Mouse (Mus musculus): ENCODE measurements at regions not wholly inside any gene's neighbourhood (a gene's known extent, or its start where the extent isn't known, plus 50 kb on each side); places are given as distances from the start of the nearest gene placed in this dataset.

DNA sequence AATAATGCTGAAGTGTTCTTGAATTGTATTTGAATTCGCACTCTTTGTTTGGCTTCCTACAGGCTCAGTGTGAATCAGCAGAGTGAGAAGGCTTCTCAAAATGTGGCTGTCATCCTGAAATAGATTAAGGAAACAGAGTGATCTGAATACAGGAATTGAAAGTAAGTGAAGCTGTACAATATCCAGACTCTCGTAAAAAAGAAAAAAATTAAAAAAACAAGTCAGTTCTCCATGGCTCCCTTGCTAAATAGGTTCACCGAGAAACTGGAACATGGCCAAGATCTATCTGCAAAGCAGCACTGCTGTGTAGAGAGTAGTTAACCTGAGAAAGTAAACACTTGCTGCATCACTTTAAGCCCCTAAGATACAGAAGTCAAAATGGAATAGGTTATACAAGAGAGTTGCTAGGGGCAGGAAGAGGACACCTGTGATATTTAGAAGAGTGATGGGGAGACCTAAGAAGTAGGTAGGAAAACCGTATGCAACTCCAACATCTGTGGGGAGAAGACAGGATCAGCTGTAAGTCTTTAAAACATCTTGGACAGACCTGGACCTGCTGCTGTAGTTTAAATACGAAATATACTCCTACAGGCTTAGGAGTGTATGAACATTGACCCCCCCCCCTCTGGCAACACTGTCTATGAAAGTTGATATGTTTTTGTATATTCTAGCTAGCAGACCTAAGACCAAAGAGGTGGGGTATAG is 423.3 kb downstream of the Basp1 start:
- in situ Hi-C loops (cut with MboI, MseI) = no loop called here

DNA sequence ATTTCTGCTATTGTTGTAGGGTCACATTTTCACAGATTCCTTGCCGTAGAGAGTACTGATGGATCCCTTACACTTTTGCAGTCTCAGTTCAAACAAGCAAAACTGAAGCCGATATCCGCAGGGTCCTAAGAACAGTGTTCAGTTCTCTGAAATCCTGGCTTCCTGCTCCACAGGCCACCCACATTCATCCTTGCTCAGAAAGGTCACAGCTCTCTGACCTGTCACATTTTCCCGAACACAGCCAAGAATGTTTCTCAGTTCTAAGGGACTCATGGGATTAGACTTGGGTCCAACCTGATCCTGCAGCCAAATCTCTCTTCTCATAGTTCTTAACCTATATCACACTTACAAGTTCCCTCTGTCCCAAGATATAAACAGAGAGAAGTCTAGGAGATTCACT is 432.7 kb downstream of the Basp1 start:
- in situ Hi-C loops (cut with MboI, MseI) = no loop called here

DNA sequence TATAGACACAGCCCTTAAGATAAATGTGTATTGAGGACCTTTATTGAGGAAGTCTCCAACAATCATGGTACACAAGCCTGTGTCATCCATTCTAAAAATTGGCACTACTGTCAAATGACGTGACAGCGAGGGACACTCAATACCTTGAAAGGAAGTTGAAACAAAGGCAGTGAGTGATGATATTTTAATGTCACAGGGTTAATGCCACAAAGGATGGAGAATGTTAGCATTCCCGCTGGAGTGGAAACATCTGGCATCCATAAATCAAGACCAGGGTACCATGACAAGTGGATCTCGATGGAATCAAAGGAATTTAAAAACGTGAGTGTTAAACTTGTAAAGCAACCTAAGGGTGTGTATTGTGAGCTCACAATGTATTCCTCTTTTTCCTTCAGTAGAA is 441.5 kb downstream of the Basp1 start:
- in situ Hi-C loops (cut with MboI, MseI) = no loop called here

DNA sequence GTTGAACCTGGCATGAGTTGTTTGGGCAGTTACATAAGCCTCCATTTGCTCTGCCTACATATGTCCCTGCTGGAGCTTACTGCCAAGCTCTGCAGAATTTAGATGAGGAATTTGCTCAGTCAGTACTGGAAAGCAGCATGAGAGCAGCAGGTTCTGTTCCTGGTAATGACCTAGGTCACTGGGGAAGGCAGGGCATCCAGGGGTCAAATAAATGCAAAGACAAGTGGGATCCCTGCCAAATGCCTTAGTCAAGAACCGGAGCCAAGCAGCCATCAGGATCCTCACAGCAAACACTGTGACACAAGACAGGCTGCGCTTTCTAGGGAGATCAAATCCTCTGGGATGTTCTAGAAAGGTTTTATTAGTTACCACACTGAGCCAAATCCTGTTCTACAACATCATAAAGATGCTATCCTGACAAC is 444.2 kb downstream of the Basp1 start:
- in situ Hi-C loops (cut with MboI, MseI) = no loop called here

DNA sequence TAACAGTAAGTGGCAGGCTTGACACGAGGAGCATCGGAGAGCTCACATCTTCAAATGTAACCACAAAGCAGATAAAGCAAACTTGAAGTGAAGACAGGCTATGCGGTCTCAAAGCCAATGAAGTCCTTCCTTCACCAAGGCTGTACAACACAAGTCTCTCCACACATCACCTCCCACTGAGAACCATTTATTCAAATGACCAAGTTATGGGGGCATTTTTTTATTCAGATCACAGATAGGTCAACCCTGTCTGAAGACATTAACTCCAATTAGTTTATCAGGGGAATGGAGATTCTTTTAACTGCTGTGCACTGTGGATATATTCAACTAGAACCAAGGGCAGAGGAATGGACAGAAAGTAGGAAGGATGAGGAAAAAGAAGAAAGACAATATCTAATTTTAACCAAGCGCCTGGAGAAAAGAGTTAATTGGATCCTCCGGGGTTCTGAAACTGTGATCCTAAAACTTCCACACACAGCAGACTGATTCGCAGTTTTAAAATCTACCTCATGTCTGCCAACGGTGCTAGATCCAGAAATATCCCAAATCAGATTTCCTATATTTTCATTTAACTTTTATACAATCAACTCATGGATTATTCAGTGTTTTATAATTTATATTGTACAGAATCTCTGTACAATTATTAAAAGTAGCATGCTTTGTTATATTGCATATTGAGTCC is 444.8 kb downstream of the Basp1 start:
- in situ Hi-C loops (cut with MboI, MseI) = no loop called here

DNA sequence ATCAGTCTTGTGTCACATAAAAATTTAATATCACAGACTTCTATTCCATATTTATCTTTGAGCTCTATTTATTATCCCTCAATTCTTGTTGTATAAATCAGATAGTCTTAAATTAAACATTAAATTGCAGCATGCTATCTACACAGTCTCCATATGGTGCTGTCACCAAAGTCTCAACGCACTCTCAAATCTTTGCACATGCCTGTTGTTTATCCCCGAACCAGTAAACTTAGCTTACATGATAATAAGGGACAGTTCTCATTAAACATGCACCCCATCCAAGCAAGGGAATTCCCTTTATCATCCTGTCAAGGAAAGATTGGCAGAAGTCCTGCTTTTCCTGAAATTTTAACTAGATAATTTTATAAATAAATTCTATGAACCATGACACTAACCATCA is 483.8 kb downstream of the Basp1 start:
- in situ Hi-C loops (cut with MboI, MseI) = no loop called here

DNA sequence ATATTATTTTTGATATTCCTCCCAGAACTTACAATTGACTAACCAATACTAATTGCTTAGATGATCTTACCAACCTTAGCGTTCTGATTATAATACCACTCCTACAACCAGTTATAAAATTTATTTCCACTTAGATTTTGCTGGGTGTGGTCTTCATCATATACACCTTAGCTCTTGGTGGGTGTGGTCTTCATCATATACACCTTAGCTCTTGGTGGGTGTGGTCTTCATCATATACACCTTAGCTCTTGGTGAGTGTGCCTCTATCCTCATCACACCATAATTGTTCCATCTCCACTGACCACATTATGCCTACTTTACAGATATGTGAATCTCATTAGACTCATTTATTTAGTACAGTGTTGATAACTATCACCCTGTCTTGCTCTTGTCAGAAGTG is 501.7 kb downstream of the Basp1 start:
- in situ Hi-C loops (cut with MboI, MseI) = no loop called here

DNA sequence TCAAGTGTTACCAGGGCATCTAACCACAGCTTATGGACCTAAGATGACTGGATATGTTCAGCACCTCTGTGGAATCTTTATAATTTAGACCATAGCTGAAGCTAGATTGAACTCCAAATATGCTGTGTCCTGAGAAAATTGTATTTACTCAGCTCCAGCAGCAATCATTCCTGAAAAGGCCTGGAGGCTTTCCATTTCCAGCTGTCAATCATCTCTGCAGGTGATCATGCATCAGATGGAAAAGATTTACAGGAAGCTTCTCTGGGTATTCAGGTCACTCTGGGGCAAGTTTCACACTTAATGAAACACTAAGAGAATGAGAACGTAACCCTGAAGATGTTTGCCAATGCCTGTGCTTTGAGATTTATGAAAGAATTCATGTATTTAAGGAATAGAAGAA is 502.1 kb downstream of the Basp1 start:
- in situ Hi-C loops (cut with MboI, MseI) = no loop called here

DNA sequence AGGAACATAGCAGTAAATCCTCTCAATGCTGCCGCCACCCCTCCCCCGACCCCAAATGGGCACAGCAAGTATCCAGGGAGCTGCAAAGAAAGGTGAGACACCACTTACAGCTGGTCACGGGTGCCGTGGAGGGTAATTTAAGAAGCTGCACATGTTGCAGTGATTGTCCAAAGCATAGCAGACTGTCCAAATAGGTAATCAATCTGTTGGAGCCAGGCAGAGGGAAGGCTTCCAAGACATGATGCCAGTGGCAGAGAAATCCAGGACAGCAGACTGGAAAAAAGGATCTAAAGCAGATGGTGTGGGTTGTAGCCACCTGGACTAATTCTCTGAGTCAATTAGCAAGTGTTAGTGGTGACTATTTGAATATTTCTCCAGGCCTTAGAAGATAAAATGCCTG is 506.6 kb downstream of the Basp1 start:
- in situ Hi-C loops (cut with MboI, MseI) = no loop called here

DNA sequence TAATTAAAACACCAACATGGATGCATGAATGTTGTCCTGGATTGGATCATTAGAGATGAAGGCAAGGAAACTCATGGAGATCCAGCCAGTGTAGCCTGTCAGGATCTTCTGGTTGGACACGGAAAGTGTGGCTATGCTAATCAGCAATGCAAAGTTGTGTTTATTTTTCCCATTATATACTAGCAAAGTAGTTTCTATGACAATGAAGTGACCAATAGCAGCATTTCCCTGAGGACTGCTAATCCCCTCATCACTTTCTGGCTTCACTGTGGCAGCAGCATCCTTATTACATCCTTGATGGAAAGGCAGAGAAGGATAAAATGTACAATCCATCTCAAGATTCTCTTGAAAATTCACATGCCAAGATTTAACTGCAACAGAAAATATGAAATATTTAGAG is 534.7 kb downstream of the Basp1 start:
- in situ Hi-C loops (cut with MboI, MseI) = no loop called here

DNA sequence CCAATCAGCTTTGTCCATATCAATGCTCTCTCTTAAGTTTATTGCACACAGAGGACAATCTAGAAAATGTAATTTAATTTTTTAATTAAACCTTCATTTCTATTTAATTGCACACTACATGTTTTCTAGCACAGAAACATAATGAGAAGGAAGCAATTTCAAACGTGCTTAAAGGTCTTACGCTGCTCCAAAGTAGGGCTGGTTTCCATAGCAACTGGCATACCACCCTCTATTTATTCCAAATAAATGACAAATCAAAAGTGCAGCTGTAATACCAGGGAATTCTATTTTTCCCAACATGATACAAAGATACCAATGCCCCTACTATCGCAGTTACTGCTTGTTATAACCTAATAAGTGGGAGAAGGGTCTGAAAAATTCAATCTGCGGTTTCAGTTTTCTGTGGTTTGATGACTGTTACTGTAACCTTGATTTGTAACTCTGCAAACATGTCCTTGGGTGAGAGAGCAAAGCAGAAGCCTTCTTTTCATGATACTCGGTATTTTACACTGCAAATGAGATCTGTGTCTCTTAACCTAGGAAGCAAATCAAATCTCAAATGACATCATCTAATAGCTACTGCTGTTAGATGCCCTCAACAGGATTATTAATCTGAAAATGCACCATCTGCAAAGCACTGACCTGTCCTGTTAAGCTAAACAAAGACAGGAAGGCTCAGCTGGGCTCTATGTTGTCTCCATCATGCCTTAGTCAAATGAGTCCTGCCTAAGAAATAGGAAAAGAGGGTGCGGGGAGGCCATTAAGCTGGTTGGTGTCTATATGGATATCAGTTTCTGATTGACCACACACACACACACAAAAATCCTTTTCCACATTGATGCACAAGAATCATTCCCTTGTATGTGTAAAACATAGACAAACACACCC is 535.6 kb downstream of the Basp1 start:
- in situ Hi-C loops (cut with MboI, MseI) = no loop called here

DNA sequence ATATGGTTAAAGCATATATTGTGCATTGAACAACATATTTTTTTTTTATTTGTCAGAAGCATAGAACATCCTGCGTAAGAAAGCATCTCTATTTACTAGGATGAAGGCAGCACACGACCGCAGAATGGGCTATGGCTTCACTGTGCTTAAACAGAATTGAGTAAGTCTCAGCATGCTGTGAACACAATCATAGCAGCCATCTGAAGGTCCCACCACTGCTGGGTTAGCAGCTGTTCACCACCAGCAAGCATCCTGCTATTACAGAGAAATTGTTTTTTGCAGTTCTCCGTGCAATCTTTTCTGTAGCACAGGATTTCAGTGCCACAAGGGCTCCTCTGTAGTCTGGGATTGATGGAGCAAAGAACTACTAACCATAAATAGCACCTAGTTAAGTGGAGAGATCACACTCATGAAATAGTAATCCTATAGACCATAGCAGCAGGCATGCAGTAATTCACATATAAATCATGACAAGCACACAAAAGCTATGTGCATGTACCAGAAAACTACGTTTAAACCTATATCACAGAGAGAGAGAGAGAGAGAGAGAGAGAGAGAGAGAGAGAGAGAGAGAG is 537.3 kb downstream of the Basp1 start:
- in situ Hi-C loops (cut with MboI, MseI) = no loop called here

DNA sequence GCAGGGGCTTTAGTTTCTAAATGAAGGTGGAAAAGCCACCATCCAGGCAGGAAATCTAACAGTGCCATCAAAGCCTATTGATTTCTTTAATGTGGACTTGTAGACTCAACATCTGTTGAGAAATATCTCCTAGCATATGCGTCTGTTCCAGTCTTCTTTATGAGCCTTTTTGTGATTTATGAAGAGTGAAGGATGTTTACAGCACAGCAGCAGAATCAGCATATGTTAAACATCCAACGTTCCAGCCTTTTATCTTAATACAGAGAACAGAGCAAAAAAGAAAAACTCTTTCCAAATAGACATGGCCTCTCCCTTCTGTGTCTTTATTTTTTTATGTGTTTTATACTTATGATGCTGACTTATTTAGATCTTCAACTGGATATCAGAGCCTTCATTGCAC is 573.3 kb downstream of the Basp1 start:
- in situ Hi-C loops (cut with MboI, MseI) = no loop called here

DNA sequence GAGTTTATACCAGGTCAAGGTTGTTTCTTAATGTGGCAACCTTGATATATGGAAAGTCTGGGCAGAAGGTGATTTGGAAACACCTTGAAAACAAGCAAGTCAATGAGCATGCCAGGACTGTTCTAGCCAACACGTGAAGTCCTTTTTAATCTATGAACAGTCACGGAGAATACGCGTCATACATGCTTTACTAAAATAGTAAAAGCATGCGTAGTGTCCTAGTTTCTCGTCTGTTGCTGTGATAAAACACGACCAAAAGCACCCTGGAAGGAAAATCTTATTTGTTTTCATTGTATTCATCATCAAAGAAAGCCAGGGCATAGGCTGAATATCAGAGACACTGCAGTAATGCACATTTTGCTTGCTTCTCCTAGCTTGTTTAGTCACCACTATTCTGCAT is 575.2 kb downstream of the Basp1 start:
- in situ Hi-C loops (cut with MboI, MseI) = no loop called here

DNA sequence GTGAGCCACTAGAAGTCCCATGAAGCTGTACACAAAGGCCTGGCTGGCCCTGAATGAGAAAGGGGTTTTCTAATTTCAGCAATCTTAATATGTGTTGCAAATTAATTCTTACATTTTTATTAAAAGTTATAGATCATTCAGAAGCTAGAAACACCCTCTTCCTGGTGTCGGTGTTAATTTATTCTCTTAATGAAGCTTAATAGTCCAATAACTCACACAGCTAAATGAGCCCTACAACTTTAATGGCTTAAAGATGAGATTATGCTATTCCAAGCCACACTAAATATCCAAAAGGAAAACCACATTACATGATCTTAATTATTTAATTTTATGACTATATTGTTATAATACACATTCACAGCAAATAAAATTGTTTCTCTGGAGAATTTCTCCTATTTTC is 585.7 kb downstream of the Basp1 start:
- in situ Hi-C loops (cut with MboI, MseI) = no loop called here

DNA sequence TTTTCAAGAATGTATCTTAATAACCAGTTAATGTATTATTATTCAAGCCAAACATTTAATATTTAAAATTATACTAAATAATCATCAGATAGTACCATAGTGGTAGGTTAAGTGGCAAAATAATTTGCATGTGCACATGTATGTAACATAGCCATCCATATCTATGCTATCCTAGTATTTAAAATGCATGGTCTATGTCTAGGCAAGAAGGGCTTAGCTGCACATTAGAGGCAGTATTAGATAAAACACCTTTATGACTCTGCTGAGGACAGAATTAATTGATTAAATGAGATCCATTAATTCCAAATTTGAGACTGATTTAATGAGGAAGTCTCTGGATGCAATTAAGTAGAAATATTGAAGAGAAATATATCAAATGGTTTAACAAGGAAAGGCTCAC is 586.3 kb downstream of the Basp1 start:
- in situ Hi-C loops (cut with MboI, MseI) = no loop called here

DNA sequence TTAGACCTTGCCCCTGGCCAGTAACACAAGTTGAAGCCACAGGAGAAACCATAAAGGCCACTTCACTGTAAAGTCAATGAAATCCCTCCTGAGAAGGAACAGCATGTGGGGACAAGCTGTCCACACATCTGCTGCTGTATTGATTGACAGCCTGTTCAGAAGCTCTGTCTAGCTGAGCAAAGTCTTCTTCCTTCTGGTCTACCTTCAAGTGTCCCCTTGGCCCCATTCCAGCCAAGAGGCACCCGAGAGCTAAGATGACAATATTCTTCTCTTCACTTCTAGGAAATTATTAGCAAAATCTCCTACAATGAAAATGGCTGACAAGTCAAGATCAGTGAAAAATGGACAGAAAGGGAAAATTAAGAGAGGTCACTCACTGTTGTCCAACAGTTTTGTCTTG is 616.7 kb downstream of the Basp1 start:
- in situ Hi-C loops (cut with MboI, MseI) = no loop called here

DNA sequence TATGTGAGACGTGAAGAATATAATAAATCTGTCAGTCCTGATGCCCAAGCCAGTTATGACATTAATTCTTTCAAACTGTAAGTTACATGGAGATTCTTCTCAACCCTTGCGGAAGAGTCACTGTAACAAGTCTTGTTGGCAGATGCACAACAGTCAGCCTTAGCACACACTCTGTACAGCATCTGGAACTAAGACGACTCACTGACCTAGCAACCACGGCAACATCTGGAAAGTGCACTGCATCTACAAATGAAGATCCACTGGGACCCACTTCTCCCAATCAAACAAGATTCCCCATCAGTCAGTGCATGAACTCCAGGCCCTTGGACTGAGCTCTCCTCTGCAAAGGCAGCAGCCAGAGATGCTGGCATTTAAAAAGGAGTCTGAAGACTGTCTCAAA is 620.2 kb downstream of the Basp1 start:
- in situ Hi-C loops (cut with MboI, MseI) = no loop called here

DNA sequence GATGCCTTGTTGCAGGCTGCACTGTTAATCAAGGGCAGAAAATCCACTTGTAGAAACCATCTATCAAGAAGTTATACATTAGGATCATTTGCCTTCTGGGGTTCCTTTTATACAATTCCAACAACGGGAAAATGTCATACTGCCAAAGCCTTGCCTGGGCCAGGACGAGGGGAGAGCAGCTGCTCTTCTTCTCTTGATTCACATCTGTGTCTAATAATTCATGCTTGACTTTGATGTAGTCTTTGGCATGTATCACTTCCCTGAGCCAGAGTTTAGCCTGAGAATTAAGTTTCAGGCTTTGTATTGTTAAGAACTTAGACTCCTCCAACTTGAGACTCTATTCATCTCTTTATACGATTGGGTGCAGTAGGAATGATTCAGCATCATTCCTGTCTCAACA is 627.2 kb downstream of the Basp1 start:
- in situ Hi-C loops (cut with MboI, MseI) = no loop called here

DNA sequence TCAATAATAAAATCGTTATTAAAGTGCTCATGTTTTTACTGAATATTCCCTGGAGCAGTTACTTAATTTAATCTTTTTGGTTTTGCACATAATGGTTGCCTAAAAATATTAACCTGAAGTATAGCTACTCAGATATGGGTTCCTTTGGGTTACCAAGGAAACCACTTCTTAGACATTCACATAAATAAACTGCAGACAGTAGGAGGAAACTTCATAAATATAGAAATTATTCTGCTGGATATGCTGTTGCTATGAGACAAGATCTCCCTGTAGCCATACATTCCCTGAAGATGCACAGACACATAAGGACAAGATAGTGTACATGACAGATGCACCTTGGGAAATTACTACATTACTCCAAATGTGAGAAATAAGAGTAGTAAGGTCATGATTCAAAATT is 635.3 kb downstream of the Basp1 start:
- in situ Hi-C loops (cut with MboI, MseI) = no loop called here

DNA sequence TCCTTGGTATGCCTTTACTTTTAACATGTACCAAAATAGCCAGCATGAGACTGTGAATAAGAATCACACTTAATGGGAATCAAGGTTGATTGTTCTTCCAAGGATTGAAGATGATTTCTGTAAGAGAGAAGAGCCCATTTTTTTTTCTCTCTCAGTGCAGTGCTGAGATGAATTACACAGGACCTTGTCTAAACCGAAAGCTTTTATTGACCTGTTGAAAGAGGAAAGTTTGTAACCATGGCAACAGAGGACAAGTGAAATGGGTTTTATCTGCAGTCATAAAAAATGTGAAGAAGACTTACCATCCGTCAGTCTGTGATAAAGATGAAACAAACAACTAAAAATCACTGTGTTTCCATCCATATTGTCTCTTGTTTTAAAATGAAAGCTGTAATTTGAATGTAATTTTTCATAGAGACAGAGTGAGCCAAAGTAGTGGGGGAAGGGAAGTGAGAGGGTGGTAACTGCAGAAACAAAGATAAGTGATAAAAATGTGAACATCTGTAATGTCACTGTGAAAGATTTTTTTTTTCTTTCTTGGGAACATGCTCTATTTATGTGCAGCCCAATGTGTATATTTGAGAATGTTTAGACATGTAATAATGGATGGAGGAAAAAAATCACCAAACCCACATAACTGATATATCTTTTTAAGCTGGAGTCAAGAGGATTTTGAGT is 661.9 kb downstream of the Basp1 start:
- in situ Hi-C loops (cut with MboI, MseI) = no loop called here

DNA sequence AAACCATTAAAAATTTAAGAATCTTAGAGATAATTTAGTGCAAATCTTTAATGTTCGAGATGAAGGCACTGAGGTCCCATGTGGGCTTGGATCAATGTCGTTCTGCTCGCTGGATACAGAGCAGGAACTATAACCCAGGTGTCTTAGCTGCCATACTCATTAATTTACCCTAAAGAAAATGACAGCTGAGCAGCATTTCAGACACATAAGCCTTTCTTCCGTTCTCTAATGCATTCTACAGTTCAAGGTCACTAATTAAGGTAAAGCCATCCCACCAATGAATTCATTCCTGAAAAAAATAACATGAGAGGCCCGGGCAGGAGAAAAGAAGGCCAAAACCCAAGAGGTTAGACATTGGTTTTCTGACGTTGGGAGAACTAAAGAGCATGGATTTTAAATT is 670.3 kb downstream of the Basp1 start:
- in situ Hi-C loops (cut with MboI, MseI) = no loop called here
